Mouse (Mus musculus) midbrain, embryonic 10.5 days (tissue): ENCODE data around the gene Ankef1. TPM values are rescaled to one million over a fixed set of nuclear protein-coding genes. Genes with fewer than 3 reads are reported as not detected.

Experiments
- polyA plus RNA-seq: library from polyadenylated mRNA; unstranded; fragments of >200 nt; fragmentation: Nextera tagmentation; extraction: Ambion mirVana; gene quantifications from 2 replicates; pipeline ENCODE4 v1.2.1, GENCODE M21; 2016

Gene Ankef1
- polyA plus RNA-seq, 1 experiment from 2014 or later, result 0.65 TPM

Other genes with a start within 250 kb of the Ankef1 start
- 2.9 and 6.3 TPM in 2 replicates for gene Pak7, start 113.9 kb upstream of the Ankef1 start, polyA plus RNA-seq
- 12.5 and 21.3 TPM in 2 replicates for gene Snap25, start 211.5 kb downstream of the Ankef1 start, polyA plus RNA-seq